Mouse (Mus musculus) intestine, postnatal 0 days (tissue): Measurements from ENCODE around the gene Slc11a1. TPM values are rescaled to one million over a fixed set of nuclear protein-coding genes. Genes with fewer than 3 reads are reported as not detected.

ENCODE experiments used
- ATAC-seq: fragments of 200-750 bp; cut with Nextera tagmentation; 2 replicates; pipeline ENCODE4 v1.8.0; 2017; ENCODE audit warnings: mild to moderate bottlenecking, moderate TSS enrichment, moderate library complexity
- H3K27ac ChIP-seq: fragments of 300-500 bp; sonication (generic); 2 replicates; pipeline ENCODE4 v1.5.1; 2014; ENCODE audit warnings: mild to moderate bottlenecking, low read depth, low read length, moderate library complexity
- H3K27me3 ChIP-seq: fragments of 300-500 bp; sonication (generic); replicated peaks from 2 replicates; pipeline ENCODE4 v1.6.1; 2014; ENCODE audit warnings: low read length, mixed read lengths; ENCODE audit not compliant: control insufficient read depth, insufficient read depth
- H3K36me3 ChIP-seq: fragments of 300-500 bp; sonication (generic); 2 replicates; pipeline ENCODE4 v1.6.1; 2014; ENCODE audit warnings: mild to moderate bottlenecking, moderate library complexity; ENCODE audit not compliant: control insufficient read depth, insufficient read depth
- H3K4me1 ChIP-seq: fragments of 300-500 bp; sonication (generic); replicated peaks from 2 replicates; pipeline ENCODE4 v1.6.1; 2014; ENCODE audit warnings: antibody characterized with exemption, low read length, mixed read lengths; ENCODE audit not compliant: control insufficient read depth, insufficient read depth
- H3K4me2 ChIP-seq: fragments of 300-500 bp; sonication (generic); replicated peaks from 2 replicates; pipeline ENCODE4 v1.6.1; 2014; ENCODE audit warnings: low read depth, mild to moderate bottlenecking, moderate library complexity
- H3K4me3 ChIP-seq: fragments of 300-500 bp; sonication (generic); 2 replicates; pipeline ENCODE4 v1.5.1; 2014; ENCODE audit warnings: low read depth, low read length
- H3K9ac ChIP-seq: fragments of 300-500 bp; sonication (generic); 2 replicates; pipeline ENCODE4 v1.6.1; 2014; ENCODE audit warnings: mild to moderate bottlenecking, low read depth, low read length
- H3K9me3 ChIP-seq: fragments of 300-500 bp; sonication (generic); 2 replicates; pipeline ENCODE4 v1.6.1; 2016; ENCODE audit warnings: mixed run types; ENCODE audit not compliant: control insufficient read depth
- CTCF ChIP-seq: sonication (generic); IDR thresholded peaks from 2 replicates; pipeline ENCODE4 v1.5.1; 2016; ENCODE audit warnings: low read depth, mild to moderate bottlenecking, control low read depth, antibody characterized with exemption, moderate library complexity
- WGBS: fragments of 180-500 bp; shearing (Covaris S2); extraction: QIAGEN DNeasy Blood & Tissue Kit; methylation state at CpG from one replicate; pipeline ENCODE4 v1.1.7; 2014; 5-methylcytosine and 5-hydroxymethylcytosine counted together
- polyA plus RNA-seq: library from polyadenylated mRNA; unstranded; fragments of >200 nt; fragmentation: Nextera tagmentation; extraction: Ambion mirVana; gene quantifications from 2 replicates; pipeline ENCODE4 v1.2.1, GENCODE M21; 2015

Slc11a1 gene
- polyA plus RNA-seq, 1 experiment from 2014 or later: 4.3 TPM

- Histone ChIP-seq H3K4me2 (no peak overlapping the region), H3K27ac (no peak overlapping the region), H3K4me1 (no peaks in the 10 kb centered on the region), H3K9ac (no peak overlapping the region), H3K4me3 (no peak overlapping the region), H3K36me3 (no peaks in the 10 kb centered on the region), H3K9me3 (no peaks in the 10 kb centered on the region), H3K27me3 (no peaks in the 10 kb centered on the region)
- no peak for TF ChIP-seq CTCF
- WGBS: 75% methylated on average over 4 of the region's 4 CpGs
- no peak for ATAC-seq
Measured at GRCm38 (mm10) chr1:74373372-74373771, 1.6 kb upstream of the Slc11a1 start.

GRCm38 (mm10) chr1:74375561-74375960, 566 bp downstream of the Slc11a1 start:
- Histone ChIP-seq H3K4me3 (no peak overlapping the region), H3K36me3 (no peaks in the 10 kb centered on the region), H3K27ac (no peak overlapping the region), H3K9ac (no peak overlapping the region), H3K27me3 (no peaks in the 10 kb centered on the region), H3K9me3 (no peaks in the 10 kb centered on the region), H3K4me2 (no peak overlapping the region), H3K4me1 (no peaks in the 10 kb centered on the region)
- WGBS: 75% methylated on average over 10 of the region's 10 CpGs
- no peak for ATAC-seq
- TF ChIP-seq CTCF: no peak

- no peaks in the 10 kb centered on the region for H3K9me3 ChIP-seq
- 79% methylated on average over 4 of the region's 4 CpGs for WGBS
- H3K27me3 ChIP-seq: no peaks in the 10 kb centered on the region
- no peak overlapping the region for H3K4me3 ChIP-seq
- no peak for TF ChIP-seq CTCF
- H3K4me2 ChIP-seq: no peak overlapping the region
- ATAC-seq: no peak
- H3K27ac ChIP-seq: no peak overlapping the region
- no peaks in the 10 kb centered on the region for H3K36me3 ChIP-seq
- H3K9ac ChIP-seq: no peak overlapping the region
- H3K4me1 ChIP-seq: no peaks in the 10 kb centered on the region
Measured at GRCm38 (mm10) chr1:74376396-74376795, 1.4 kb downstream of the Slc11a1 start.

- H3K27me3 ChIP-seq: no peaks in the 10 kb centered on the region
- 76% methylated on average over 7 of the region's 7 CpGs for WGBS
- H3K27ac ChIP-seq: no peak overlapping the region
- no peak overlapping the region for H3K4me2 ChIP-seq
- no peak overlapping the region for H3K9ac ChIP-seq
- no peaks in the 10 kb centered on the region for H3K9me3 ChIP-seq
- no peaks in the 10 kb centered on the region for H3K36me3 ChIP-seq
- no peak for ATAC-seq
- TF ChIP-seq CTCF: no peak
- H3K4me1 ChIP-seq: no peaks in the 10 kb centered on the region
- H3K4me3 ChIP-seq: no peak overlapping the region
Measured at GRCm38 (mm10) chr1:74379058-74379504, 4.1 kb downstream of the Slc11a1 start.

- Histone ChIP-seq H3K9ac (no peak overlapping the region), H3K27me3 (no peaks in the 10 kb centered on the region), H3K36me3 (no peaks in the 10 kb centered on the region; the same call in 1 of the 2 replicates), H3K27ac (no peak overlapping the region), H3K9me3 (no peaks in the 10 kb centered on the region), H3K4me2 (no peak overlapping the region), H3K4me3 (no peak overlapping the region), H3K4me1 (no peaks in the 10 kb centered on the region)
- ATAC-seq: no peak
- TF ChIP-seq CTCF: no peak
- WGBS: 82% methylated on average over 5 of the region's 5 CpGs
Measured at GRCm38 (mm10) chr1:74380484-74380883, 5.5 kb downstream of the Slc11a1 start.

- no peaks in the 10 kb centered on the region for H3K4me1 ChIP-seq
- 80% methylated on average over 10 of the region's 10 CpGs for WGBS
- H3K36me3 ChIP-seq: no peaks in the 10 kb centered on the region; the same call in 1 of the 2 replicates
- no peak for TF ChIP-seq CTCF
- no peak overlapping the region for H3K9ac ChIP-seq
- ATAC-seq: no peak
- no peak overlapping the region for H3K27ac ChIP-seq
- no peaks in the 10 kb centered on the region for H3K27me3 ChIP-seq
- no peaks in the 10 kb centered on the region for H3K9me3 ChIP-seq
- no peak overlapping the region for H3K4me3 ChIP-seq
- H3K4me2 ChIP-seq: no peak overlapping the region
Measured at GRCm38 (mm10) chr1:74381588-74382021, 6.6 kb downstream of the Slc11a1 start.

GRCm38 (mm10) chr1:74383385-74383784, 8.4 kb downstream of the Slc11a1 start:
- Histone ChIP-seq H3K27ac (no peak overlapping the region), H3K36me3 (no peaks in the 10 kb centered on the region; the same call in 1 of the 2 replicates), H3K4me2 (no peak overlapping the region), H3K9me3 (no peaks in the 10 kb centered on the region), H3K4me1 (no peaks in the 10 kb centered on the region), H3K4me3 (no peak overlapping the region), H3K9ac (no peak overlapping the region), H3K27me3 (no peaks in the 10 kb centered on the region)
- no peak for TF ChIP-seq CTCF
- no peak for ATAC-seq
- 63% methylated on average over 13 of the region's 13 CpGs for WGBS
